Mouse (Mus musculus) intestine, embryonic 14.5 days (tissue): ENCODE measurements around the gene Cacna1c. TPM values are rescaled to one million over a fixed set of nuclear protein-coding genes. Genes with fewer than 3 reads are reported as not detected.
A peak's percentile ranks its signal among the peaks of the same experiment; 100 is the strongest.

ENCODE experiments used
- ATAC-seq: fragments of 200-750 bp; cut with Nextera tagmentation; replicated peaks from 2 replicates; pipeline ENCODE4 v1.8.0; 2017; ENCODE audit warnings: low read depth, moderate number of reproducible peaks, moderate TSS enrichment, moderate library complexity; ENCODE audit not compliant: low FRiP score, low TSS enrichment
- DNase-seq: peaks from one replicate; pipeline ENCODE4 v3.0.0-alpha.2; 2018; ENCODE audit warnings: low spot score
- H3K27ac ChIP-seq: fragments of 300-500 bp; sonication (generic); 2 replicates; pipeline ENCODE4 v1.5.1; 2014; ENCODE audit warnings: low read depth, mild to moderate bottlenecking, control low read depth
- H3K27me3 ChIP-seq: fragments of 300-500 bp; sonication (generic); replicated peaks from 2 replicates; pipeline ENCODE4 v1.6.1; 2014; ENCODE audit warnings: low read length, control low read depth; ENCODE audit not compliant: control insufficient read depth, insufficient read depth
- H3K36me3 ChIP-seq: fragments of 300-500 bp; sonication (generic); 2 replicates; pipeline ENCODE4 v1.6.1; 2014; ENCODE audit warnings: low read length, control low read depth; ENCODE audit not compliant: control insufficient read depth, insufficient read depth
- H3K4me1 ChIP-seq: fragments of 300-500 bp; sonication (generic); replicated peaks from 2 replicates; pipeline ENCODE4 v1.6.1; 2014; ENCODE audit warnings: low read length, control low read depth, mixed read lengths; ENCODE audit not compliant: control insufficient read depth, insufficient read depth
- H3K4me2 ChIP-seq: fragments of 300-500 bp; sonication (generic); 2 replicates; pipeline ENCODE4 v1.6.1; 2014; ENCODE audit warnings: low read length
- H3K4me3 ChIP-seq: fragments of 300-500 bp; sonication (generic); 2 replicates; pipeline ENCODE4 v1.5.1; 2014; ENCODE audit warnings: low read depth, low read length, control low read depth, mixed read lengths
- H3K9ac ChIP-seq: fragments of 300-500 bp; sonication (generic); 2 replicates; pipeline ENCODE4 v1.6.1; 2014; ENCODE audit warnings: mild to moderate bottlenecking, low read length
- H3K9me3 ChIP-seq: fragments of 300-500 bp; sonication (generic); 2 replicates; pipeline ENCODE4 v1.6.1; 2016; ENCODE audit warnings: low read length, control low read depth; ENCODE audit not compliant: control insufficient read depth
- WGBS: fragments of 180-500 bp; shearing (Covaris S2); extraction: QIAGEN DNeasy Blood & Tissue Kit; methylation state at CpG from one replicate; pipeline ENCODE4 v1.1.7; 2014; 5-methylcytosine and 5-hydroxymethylcytosine counted together
- polyA plus RNA-seq: library from polyadenylated mRNA; unstranded; fragments of >200 nt; fragmentation: Nextera tagmentation; extraction: Ambion mirVana; gene quantifications from 2 replicates; pipeline ENCODE4 v1.2.1, GENCODE M21; 2014

The Cacna1c gene
- polyA plus RNA-seq, 1 experiment from 2014 or later = 6.5 TPM

DNA sequence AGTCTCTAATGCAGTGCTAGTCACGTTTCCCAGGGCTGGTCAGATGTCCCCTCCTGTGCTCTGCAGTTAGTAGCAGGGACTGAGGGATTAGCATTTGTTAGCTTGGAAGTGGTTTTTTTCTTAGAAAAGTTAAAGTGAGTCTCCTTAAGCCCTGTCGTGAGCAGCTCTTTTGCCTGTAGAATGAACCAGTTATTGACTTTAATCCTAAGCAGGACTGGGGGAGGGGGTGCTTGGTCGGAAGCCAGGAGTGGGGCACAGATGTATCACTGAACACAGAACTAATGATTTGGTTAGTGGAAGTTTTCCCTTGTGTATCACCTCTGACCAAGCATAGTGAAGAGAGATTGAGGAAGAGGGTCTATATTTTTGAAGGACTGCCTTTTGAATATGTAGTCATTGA lies 12.4 kb downstream of the Cacna1c start:
- no peak overlapping the region for H3K27ac ChIP-seq
- no peaks in the 10 kb centered on the region for H3K9me3 ChIP-seq
- H3K4me3 ChIP-seq = no peak overlapping the region
- H3K4me2 ChIP-seq = no peak overlapping the region
- ATAC-seq (no peak), DNase-seq (no peak)
- no peaks in the 10 kb centered on the region for H3K27me3 ChIP-seq
- 63% methylated on average over 3 of the region's 3 CpGs for WGBS
- H3K9ac ChIP-seq = no peak overlapping the region
- H3K36me3 ChIP-seq = peaks cover 8% of the 10 kb centered on the region
- no peaks in the 10 kb centered on the region for H3K4me1 ChIP-seq

DNA sequence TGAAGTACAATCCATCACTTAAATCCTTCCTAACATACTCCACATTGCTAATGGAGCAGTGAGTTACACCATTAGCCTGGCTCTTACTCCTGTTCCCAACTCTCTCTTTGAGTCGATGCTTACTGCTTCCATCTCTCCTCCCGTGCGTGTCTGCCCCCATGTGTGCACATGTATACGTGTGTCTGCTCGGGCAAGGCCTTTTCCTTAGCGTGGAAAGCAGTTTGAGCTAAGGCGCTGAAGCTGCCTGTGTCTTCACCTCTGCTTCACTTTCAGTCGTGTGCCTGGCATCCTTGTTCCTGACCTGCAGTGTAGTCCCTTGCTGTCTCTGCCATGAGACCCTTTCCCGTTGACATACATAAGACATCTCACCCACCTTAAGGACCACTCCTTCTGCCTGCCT lies 14.0 kb downstream of the Cacna1c start:
- DNase-seq (no peak), ATAC-seq (no peak)
- Histone ChIP-seq H3K9ac (no peak overlapping the region), H3K27me3 (no peaks in the 10 kb centered on the region), H3K36me3 (peaks cover 8% of the 10 kb centered on the region), H3K4me3 (no peak overlapping the region), H3K9me3 (no peaks in the 10 kb centered on the region), H3K27ac (no peak overlapping the region), H3K4me2 (no peak overlapping the region), H3K4me1 (no peaks in the 10 kb centered on the region)
- 74% methylated on average over 9 of the region's 9 CpGs for WGBS

DNA sequence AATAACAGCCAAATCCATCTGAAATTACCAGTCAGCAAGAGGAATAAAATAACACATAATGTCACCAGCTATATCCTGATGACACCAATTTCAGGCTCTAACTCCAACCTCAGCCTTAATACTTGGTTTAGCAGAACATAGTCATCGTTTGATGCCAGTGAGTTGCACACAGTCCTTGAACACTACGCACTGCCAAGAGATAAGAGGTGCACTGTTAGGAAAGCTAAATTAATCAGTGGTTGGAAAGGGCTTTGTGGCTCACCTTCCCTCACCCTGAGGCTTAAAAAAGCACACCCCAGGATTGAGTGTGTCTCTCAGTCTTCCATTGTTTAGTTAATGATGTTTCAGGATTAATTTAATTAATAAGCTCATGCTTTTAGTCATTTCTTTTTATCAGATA lies 16.0 kb downstream of the Cacna1c start:
- 89% methylated on average over 2 of the region's 2 CpGs for WGBS
- no peak overlapping the region for H3K4me3 ChIP-seq
- H3K9me3 ChIP-seq = no peaks in the 10 kb centered on the region
- H3K27ac ChIP-seq = no peak overlapping the region
- no peak overlapping the region for H3K9ac ChIP-seq
- H3K36me3 ChIP-seq = peaks cover 8% of the 10 kb centered on the region
- no peak overlapping the region for H3K4me2 ChIP-seq
- no peaks in the 10 kb centered on the region for H3K27me3 ChIP-seq
- ATAC-seq (no peak), DNase-seq (peak; percentile 15)
- H3K4me1 ChIP-seq = peaks cover 5% of the 10 kb centered on the region; the same call in 1 of the 2 replicates

DNA sequence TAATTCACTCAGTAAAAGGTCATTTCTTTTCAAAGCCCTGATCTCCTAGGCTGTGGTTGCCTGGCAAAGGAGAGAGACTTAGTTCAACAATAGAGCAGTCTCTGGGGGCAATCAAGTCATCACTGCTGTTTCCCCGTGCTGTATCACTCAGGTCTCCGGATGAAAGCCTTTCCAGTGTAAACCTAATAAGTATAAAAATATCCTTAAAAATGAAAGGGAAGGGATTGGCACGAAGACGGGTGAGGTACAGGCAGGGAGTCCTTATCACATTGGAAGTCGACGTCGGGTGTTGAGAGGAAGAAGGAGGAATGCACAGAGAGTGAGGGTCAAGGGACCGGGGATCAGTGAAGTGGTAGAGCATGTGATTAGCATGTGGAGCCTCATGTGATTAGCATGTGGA lies 19.1 kb downstream of the Cacna1c start:
- 66% methylated on average over 8 of the region's 8 CpGs for WGBS
- ATAC-seq (no peak), DNase-seq (peak; percentile 49)
- no peak overlapping the region for H3K27ac ChIP-seq
- H3K4me1 ChIP-seq = peaks cover 5% of the 10 kb centered on the region; the same call in 1 of the 2 replicates
- H3K27me3 ChIP-seq = no peaks in the 10 kb centered on the region
- H3K9ac ChIP-seq = no peak overlapping the region
- no peak overlapping the region for H3K4me3 ChIP-seq
- H3K36me3 ChIP-seq = no peaks in the 10 kb centered on the region
- H3K9me3 ChIP-seq = no peaks in the 10 kb centered on the region
- no peak overlapping the region for H3K4me2 ChIP-seq

DNA sequence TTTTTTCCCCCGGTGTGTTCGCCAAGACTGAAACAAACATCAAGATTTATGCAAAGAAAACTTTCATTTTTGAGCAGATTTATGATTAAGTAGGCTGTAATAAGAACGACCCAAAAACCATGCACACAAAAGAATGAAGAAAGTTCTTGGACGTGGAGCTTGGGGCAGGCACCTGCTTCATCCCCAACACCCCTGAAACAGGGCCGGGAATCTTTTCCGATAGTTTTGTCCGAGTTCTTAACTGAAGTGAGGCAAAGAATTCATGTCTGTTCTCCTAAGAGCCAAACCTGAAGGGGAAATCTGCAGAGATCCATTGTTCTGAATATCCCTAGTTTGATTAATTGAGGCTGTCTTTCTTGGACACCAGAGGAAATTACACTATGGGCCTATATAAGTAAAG lies 20.1 kb downstream of the Cacna1c start:
- Histone ChIP-seq H3K4me3 (peak overlapping the region; percentile 89), H3K4me2 (peak overlapping the region; percentile 64), H3K9me3 (no peaks in the 10 kb centered on the region), H3K9ac (no peak overlapping the region), H3K27me3 (no peaks in the 10 kb centered on the region), H3K27ac (no peak overlapping the region), H3K36me3 (no peaks in the 10 kb centered on the region), H3K4me1 (peaks cover 5% of the 10 kb centered on the region; the same call in 1 of the 2 replicates)
- WGBS = 71% methylated on average over 7 of the region's 7 CpGs
- DNase-seq (no peak), ATAC-seq (no peak)

DNA sequence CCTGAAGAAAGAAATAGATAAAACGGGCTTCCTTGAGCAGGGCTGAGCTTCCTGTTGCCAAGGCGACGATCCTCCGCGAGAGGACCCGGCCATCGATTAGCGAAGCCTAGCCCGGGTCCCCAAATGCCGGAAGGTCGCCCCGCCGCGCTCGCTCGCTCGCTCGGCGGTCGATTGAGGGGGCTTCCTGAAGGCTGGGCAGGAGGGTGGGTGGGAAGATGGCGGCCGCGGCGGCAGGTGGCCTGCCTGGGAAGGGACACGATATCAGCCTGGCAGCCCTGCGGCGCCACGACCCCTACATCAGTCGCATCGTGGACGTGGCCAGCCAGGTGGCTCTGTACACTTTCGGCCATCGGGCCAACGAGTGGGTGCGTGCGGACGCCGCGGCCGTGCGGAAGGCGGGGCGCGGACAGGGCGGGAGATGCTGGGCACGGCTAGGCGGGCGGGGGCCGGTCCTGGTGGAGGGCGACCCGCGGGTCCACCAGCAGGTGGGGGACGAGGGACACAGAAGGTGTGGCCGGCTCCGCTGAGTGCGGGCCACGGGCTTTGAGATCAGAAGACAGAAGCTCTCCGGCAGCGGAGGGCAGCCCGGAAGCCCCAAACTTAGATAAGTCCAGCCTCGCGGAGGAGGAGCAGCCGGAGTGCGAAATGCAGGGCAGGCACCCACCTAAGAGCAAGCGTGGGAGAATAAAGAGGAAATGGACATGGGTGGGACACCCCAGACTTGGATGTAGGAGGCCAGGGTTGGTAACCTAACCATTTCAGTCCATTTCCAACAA lies 21.0 kb downstream of the Cacna1c start, which contains the start of gene Dcp1b:
Dcp1b (plus strand) TSS at position 176 of the 776 bp plus-strand sequence.
- peak within 1 kb of the TSS; percentile 89 for H3K4me3 ChIP-seq
- under 1% methylated on average over 65 of the region's 65 CpGs for WGBS
- H3K36me3 ChIP-seq = no peaks in the 10 kb centered on the region
- peak within 1 kb of the TSS; percentile 87 for H3K27ac ChIP-seq
- peak; percentile 96 for DNase-seq
- peak within 1 kb of the TSS; percentile 64 for H3K4me2 ChIP-seq
- ATAC-seq = peak; percentile 95
- H3K27me3 ChIP-seq = no peaks in the 10 kb centered on the region
- H3K9me3 ChIP-seq = no peaks in the 10 kb centered on the region
- peaks cover 5% of the 10 kb centered on the region; the same call in 1 of the 2 replicates for H3K4me1 ChIP-seq
- H3K9ac ChIP-seq = peak within 1 kb of the TSS; percentile 71

DNA sequence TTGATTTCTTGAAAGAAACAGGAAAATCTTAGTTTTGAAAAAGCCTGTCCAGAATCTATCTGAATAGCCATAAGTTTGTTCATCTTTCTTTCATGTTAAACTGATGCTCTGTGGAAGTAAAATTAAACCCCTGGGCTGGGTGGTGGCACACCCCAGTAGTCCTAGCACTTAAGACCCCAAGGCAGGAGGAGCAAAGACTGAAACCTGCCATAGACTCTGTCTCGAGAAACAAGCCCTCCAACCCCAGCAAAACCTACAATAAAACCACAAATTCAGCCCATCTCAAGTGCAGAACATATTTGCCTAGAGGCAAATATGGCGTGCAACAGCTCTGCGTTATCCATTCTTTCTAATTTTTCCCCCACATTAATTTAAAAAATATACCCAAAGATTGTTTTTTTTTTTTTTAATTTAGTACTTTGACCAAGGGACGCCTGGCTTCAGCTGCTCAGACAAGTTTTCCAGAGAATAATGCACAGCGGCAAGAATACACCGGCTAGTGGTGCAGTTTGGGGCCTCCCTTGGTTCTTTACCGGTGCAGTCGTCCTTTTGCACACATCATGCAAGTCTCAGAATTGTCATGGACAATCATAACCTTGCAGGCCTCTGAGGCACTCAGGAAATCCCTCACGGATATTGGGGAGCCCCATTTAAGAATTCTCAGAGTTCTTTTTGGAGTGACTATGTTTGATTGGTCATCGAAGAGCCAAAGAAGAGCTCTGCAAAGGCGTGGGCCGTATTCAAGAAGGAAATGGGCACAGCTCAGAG lies 21.7 kb downstream of the Cacna1c start:
- H3K4me3 ChIP-seq = peak overlapping the region; percentile 89
- peaks cover 5% of the 10 kb centered on the region; the same call in 1 of the 2 replicates for H3K4me1 ChIP-seq
- DNase-seq (no peak), ATAC-seq (no peak)
- WGBS = 54% methylated on average over 12 of the region's 12 CpGs
- no peaks in the 10 kb centered on the region for H3K36me3 ChIP-seq
- H3K4me2 ChIP-seq = peak overlapping the region; percentile 40
- no peak overlapping the region for H3K9ac ChIP-seq
- peak overlapping the region; percentile 87; the same call in 1 of the 2 replicates for H3K27ac ChIP-seq
- no peaks in the 10 kb centered on the region for H3K27me3 ChIP-seq
- H3K9me3 ChIP-seq = no peaks in the 10 kb centered on the region

DNA sequence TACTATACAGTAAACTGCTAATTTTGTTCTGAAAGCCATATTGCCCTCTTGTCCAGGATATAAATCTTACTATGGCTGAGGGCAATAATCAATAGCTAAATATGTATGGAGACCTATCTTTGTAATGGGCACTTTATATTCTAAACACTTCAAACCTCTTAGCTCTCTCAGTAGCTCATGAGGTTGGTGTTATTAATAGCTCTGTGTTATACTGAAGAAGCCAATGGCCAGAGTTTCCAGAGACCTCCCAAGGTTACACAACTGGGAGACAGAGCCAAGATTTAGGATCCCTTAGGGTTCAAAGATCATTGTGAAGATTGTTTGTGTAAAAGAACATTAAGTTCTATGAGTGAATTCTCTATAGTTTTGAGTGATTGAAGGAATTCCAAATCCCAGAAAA lies 30.5 kb downstream of the Cacna1c start:
- no peaks in the 10 kb centered on the region for H3K4me1 ChIP-seq
- no peak for ATAC-seq

More for the DNA sequence above, 30.5 kb downstream of the Cacna1c start:
- H3K9me3 ChIP-seq = no peaks in the 10 kb centered on the region
- H3K27me3 ChIP-seq = no peaks in the 10 kb centered on the region
- H3K27ac ChIP-seq = no peak overlapping the region
- H3K4me3 ChIP-seq = no peak overlapping the region
- H3K36me3 ChIP-seq = no peaks in the 10 kb centered on the region
- no peak for DNase-seq
- H3K4me2 ChIP-seq = no peak overlapping the region
- H3K9ac ChIP-seq = no peak overlapping the region
